Mouse (Mus musculus) Patski (cell line): Measurements from ENCODE around the gene Rara. TPM values are rescaled to one million over a fixed set of nuclear protein-coding genes. Genes with fewer than 3 reads are reported as not detected.

ENCODE experiments used
- ATAC-seq: fragments of 100-300 bp; one replicate; pipeline ENCODE4 v1.8.0; 2021
- CTCF ChIA-PET: fragments of 350-600 bp; sonication (Branson Sonifier 250); formaldehyde crosslinking; loops from one replicate; lab custom pipeline; 2022; ENCODE audit warnings: inconsistent platforms; lab: Charles Lee
- POLR2A ChIA-PET: fragments of 350-600 bp; sonication (Branson Sonifier 250); formaldehyde crosslinking; loops from one replicate; lab custom pipeline; 2022; ENCODE audit warnings: antibody characterized with exemption, inconsistent platforms; lab: Charles Lee
- DNase-seq: peaks from one replicate; pipeline ENCODE4 v3.0.0-alpha.2; 2011; ENCODE audit warnings: low read depth, low spot score
- H3K27me3 ChIP-seq: fragments of 371-371 bp; one replicate; pipeline ENCODE4 v1.5.1; 2021
- CTCF ChIP-seq: fragments of 100-300 bp; IDR thresholded peaks from one replicate; pipeline ENCODE4 v1.5.1; 2021
- in situ Hi-C: fragments of 300-500 bp; cut with MboI; formaldehyde crosslinking; loops from 3 replicates; pipeline ENCODE4 v1.11.1; 2018; ENCODE audit warnings: low pct_unique_long_range_greater_than_20kb, mixed read lengths
- polyA plus RNA-seq: library from polyadenylated mRNA; unstranded; gene quantifications from one replicate; pipeline ENCODE4 v1.2.3, GENCODE M21; 2021

Gene Rara
- polyA plus RNA-seq, 1 experiment from 2014 or later: 31.2 TPM

DNA sequence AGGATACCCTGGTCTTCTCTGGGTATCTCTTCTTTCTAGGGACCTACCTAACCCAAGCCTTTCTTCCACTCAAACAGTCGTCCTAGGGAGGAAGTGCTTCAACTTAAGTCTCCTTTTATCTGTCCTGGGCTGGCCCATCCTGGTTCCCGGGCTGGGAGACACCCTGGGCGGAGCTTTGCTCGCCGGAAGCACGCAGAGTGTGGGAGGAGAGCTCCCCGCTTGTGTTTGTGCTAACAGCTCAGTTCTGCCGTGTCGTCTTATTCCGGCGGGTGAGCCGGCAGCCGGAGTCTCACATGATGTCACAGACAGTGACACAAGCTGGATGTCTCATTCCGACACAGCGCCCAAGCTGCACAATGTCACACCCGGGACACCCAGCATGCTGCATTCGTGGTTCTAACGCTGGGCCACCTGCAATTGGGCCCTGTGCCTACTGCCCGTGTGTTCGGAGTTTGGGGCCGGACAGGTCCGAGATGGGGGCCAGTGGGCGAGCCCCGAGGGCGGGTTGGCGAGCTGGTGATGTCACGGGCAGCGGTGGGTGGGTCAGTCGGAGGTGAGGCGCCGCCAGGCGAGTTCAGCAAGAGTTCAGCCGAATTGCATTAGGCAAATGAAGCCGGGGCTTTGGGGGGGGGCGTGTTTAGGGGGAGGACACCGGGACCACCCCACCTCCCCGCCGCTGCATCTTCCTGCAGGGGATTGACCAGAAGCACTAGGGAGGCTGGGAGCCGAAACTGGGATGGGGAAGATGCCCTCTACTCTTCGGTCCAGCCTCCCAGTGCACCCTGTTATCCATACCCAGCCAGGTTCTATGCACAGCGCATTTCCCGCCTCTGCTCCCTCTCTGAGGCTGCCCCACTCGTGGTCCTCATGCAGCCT, 32.1 kb downstream of the Rara start:
- no peak for TF ChIP-seq CTCF
- POLR2A ChIA-PET: interaction anchor here (0.6 to 0.7 kb wide), 3 partner anchors 11 to 32 kb away, joined by 3 to 4 read pairs (median 3); partner anchors contain the start of gene Rara
- CTCF ChIA-PET: interaction anchor here (1.0 to 1.7 kb wide), 3 partner anchors 9 to 35 kb away, joined by 3 to 4 read pairs (median 3); no protein-coding TSS in a partner anchor
- no peak for DNase-seq
- peak; percentile 55 for ATAC-seq
- no peaks in the 10 kb centered on the region for H3K27me3 ChIP-seq
- in situ Hi-C loops: no loop called here

DNA sequence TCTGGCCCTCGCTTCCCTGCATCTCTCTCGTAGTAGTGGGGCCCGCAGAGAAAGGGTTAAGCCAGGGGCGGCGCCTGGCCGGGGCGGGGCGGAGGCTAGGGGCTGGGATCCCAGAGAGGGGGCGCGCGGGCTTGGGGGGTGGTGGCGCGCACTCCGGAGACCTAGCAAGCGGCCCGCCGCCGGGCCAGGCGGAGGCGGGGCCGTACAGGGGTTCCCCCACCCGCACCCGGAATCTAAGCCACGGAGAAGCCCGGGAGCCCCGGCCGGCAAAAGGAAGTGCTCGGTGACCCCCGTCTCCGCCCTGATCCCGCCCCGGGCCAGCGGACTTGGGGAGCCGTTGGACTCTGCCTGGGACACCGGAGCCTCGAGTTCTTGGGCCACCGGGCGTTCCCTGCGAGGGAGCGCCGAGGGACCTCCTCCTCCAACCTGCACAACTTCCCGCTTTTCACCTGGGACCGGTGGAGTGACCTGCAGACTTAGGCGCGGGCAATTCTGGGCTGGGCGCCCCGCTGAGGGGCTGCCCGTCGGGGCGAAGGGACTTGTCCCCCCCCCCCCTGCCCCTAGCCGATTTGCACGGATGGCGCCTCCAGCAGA, 32.8 kb downstream of the Rara start:
- CTCF ChIA-PET: no interaction called here
- in situ Hi-C loops: no loop called here
- POLR2A ChIA-PET: no interaction called here
- no peak for TF ChIP-seq CTCF
- no peaks in the 10 kb centered on the region for H3K27me3 ChIP-seq
- ATAC-seq (peak; percentile 14), DNase-seq (no peak)

DNA sequence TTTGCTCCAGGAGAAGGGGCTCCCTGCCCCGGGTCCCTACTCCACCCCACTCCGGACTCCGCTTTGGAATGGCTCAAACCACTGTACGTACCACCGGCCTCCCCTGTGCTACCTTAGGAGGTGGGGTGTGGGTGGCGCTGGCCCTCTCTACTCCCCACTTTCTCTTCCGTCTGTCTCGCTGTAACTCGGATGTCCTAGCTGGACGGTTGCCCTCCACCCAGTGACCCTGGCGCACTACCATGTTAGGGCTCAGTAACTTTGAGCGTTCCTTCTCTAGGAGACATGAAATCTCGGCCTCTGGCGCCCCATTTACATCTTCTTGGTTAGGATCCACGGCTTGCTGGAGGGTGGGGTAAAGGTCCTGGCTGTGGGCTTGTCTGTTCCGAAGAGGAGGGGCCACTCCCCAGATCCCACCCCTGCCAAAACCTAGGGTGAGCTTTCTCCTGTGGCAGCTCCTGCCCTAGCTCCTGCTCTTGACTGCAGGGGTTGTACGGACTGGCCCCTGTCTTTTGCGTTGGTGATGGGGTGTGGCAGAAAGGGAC, 33.5 kb downstream of the Rara start:
- no peaks in the 10 kb centered on the region for H3K27me3 ChIP-seq
- in situ Hi-C loops: no loop called here
- POLR2A ChIA-PET: interaction anchor here (1.6 to 1.8 kb wide), 2 partner anchors 10 to 24 kb away, joined by 6 to 10 read pairs; no protein-coding TSS in a partner anchor
- no peak for TF ChIP-seq CTCF
- no peak for ATAC-seq
- DNase-seq: no peak
- CTCF ChIA-PET: no interaction called here

DNA sequence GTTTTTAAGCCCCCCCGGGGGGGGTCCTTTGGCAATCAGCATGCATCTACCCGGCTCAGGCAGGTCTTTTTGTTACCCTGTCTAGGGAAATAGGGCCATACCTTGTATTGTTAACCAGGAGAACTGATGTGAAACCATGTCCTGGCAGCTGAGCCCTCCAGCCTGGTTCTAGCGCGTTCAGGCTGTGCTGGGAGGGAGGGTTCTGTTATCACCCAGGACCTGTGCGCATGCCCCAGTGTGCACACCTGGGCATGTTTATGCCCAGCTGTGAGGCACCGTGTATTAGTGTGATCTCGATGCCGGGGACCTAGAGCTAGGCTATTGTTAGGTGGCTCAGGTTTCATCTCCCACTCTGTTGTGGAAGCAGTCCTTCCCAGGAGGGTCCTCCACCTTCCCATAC, 34.1 kb downstream of the Rara start:
- H3K27me3 ChIP-seq: no peaks in the 10 kb centered on the region
- ATAC-seq: no peak
- in situ Hi-C loops: no loop called here
- ChIA-PET CTCF (interaction anchor here (2.3 kb wide), 1 partner anchor 29 kb away, joined by 10 read pairs; no protein-coding TSS in a partner anchor), POLR2A (interaction anchor here (1.6 to 1.8 kb wide), 2 partner anchors 10 to 25 kb away, joined by 6 to 10 read pairs; no protein-coding TSS in a partner anchor)
- DNase-seq: no peak
- TF ChIP-seq CTCF: no peak

DNA sequence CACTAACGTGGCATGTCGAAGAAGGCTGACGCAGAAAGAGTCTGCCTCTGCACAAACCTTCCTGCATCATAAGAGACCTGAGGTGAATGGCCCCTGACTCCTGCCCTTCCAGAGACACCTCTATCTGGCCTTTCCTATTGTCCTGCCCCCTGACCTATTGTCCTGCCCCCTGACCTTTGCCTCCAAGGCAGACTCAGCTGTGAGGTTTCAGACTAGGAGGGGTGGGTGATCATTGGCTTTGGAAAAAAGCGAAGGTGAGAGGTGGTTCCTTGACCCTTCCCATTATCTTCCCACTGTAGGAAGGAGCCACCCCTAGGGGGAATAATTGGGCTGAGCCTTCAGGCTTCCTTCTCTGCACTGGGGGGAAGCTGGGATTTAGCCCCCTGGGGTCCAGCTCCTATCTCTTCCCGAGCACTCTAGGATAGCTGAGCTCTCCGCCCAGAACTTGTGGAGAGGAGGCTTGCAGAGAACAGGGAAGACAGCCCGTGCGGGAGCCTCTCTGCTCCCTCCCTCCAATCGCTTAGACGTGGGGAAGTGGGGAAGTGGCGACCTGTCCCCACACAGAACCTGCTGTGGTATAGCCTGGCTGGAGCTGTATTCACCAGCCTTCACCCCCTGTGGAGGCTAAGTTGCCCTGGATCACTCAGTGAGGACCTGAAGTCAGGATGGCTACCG, 34.9 kb downstream of the Rara start:
- ATAC-seq (no peak), DNase-seq (no peak)
- no peaks in the 10 kb centered on the region for H3K27me3 ChIP-seq
- ChIA-PET CTCF (interaction anchor here (1.2 to 2.3 kb wide), 3 partner anchors 10 to 30 kb away, joined by 4 to 11 read pairs (median 10); no protein-coding TSS in a partner anchor), POLR2A (interaction anchor here (0.9 to 1.8 kb wide), 5 partner anchors 9 to 26 kb away, joined by 3 to 10 read pairs (median 6); no protein-coding TSS in a partner anchor)
- in situ Hi-C loops: no loop called here
- no peak for TF ChIP-seq CTCF

DNA sequence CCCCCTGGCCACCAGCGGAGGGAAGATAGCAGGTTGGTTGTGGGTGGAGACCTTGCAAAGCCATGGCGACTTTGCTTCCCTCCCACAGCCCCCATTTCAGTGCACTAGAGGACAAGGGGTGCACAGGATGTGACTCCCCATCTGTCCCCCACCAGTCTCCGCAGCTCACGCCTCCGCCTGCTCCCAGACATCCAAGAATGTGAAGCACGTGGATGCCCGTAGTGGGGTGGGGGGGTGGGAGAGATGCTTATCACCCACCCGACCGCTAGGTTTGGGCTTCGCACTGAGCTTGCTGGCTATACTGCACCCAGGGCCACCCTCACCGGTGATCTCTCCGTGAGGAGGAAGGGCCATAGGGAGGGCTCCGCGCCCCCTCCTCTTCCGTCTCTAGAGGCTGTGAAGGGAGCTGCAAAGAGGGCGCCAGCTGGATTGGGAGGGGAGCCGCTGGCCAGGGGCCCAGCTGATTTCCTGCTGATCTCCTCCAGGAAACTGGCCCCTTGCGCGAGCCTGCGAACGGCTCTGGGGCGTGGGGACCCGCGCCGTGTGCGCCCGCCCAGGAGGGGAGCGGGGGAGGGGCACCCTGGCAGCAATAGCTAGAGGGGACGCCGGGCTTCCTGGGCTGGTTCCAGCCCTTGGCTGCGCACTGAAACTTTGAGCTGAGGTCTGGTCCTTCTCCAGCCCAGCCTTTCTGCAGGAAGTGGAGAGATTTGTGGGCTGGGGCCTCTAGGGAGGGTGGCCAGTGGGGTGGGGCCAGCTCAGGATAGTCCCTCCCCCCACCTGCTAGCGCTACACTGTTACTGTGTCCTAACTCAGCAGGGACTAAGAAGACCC, 35.8 kb downstream of the Rara start:
- CTCF ChIA-PET: interaction anchor here (0.7 to 2.3 kb wide), 6 partner anchors 9 to 38 kb away, joined by 3 to 11 read pairs (median 5); no protein-coding TSS in a partner anchor
- no peaks in the 10 kb centered on the region for H3K27me3 ChIP-seq
- peak; percentile 22 for ATAC-seq
- no peak for TF ChIP-seq CTCF
- in situ Hi-C loops: no loop called here
- POLR2A ChIA-PET: interaction anchor here (0.6 to 1.8 kb wide), 8 partner anchors 9 to 98 kb away, joined by 3 to 6 read pairs (median 4); no protein-coding TSS in a partner anchor
- no peak for DNase-seq

DNA sequence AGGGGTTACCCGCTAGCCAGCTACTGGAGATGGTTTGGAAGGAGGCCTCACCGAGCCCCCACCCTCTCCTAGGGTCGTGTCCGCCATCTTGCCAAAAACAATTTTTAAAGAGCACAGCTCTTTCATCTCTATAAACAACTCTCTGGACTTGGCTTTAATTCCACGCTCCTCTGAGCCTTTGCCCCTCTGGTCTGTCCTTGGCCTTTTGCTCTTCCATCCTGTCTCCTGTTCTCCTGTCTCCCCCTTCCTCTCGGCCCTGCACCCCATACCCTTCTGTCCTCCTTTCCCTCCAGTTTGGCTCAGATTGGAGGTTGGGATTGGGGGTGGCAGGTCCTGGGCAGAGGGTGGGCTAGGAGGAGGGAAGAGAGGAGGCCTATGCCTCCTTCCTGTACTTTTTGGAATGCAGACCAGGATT, 36.6 kb downstream of the Rara start:
- H3K27me3 ChIP-seq: no peaks in the 10 kb centered on the region
- TF ChIP-seq CTCF: no peak
- no peak for DNase-seq
- in situ Hi-C loops: no loop called here
- CTCF ChIA-PET: interaction anchor here (0.7 to 2.3 kb wide), 5 partner anchors 8 to 39 kb away, joined by 3 to 11 read pairs (median 6); no protein-coding TSS in a partner anchor
- ATAC-seq: no peak
- POLR2A ChIA-PET: interaction anchor here (1.1 to 1.8 kb wide), 5 partner anchors 14 to 38 kb away, joined by 3 to 6 read pairs (median 4); no protein-coding TSS in a partner anchor

DNA sequence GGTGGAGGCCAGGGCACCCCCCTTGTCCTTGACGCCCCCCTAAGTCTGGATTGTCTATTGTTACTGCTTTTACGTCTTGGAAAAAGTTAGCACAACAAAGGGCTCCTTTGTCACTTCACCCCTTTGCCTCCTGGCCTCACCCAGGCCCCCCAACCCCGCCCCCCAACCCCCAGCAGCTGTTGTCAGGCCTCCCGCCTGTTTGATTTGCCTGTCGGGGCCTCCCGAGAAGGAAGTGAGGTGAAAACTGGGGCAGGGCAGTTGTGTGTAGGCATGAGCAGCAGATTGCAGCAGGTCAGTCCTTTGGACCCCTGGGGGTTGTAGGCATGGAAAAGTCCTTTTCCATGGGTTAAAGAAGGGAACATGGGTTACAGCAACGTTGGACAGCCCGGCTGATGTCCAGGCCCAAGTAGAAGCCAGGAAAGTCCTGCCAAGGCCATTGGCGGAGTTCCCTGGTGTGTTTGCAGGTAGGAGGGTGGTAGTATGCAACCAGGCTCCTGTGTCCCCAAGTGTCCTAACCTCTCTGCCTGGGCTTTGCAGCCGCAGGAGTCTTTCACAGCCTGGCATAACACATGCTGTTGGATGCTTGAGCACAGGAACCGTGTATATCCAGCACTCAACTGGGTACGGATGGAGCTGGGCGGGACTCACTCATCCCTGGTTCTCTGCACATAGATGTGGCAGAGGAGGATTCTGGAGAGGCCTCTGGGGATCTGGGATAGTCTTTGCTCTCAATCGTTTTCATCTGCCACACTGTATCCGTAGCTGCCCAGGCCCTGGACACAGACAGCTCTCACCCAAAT, 37.2 kb downstream of the Rara start:
- in situ Hi-C loops: no loop called here
- ATAC-seq (no peak), DNase-seq (no peak)
- POLR2A ChIA-PET: interaction anchor here (1.1 to 1.5 kb wide), 4 partner anchors 14 to 39 kb away, joined by 3 to 4 read pairs (median 4); no protein-coding TSS in a partner anchor
- TF ChIP-seq CTCF: no peak
- H3K27me3 ChIP-seq: no peaks in the 10 kb centered on the region
- CTCF ChIA-PET: interaction anchor here (0.7 to 1.2 kb wide), 3 partner anchors 17 to 57 kb away, joined by 3 to 6 read pairs (median 3); no protein-coding TSS in a partner anchor
